Mouse (Mus musculus) lung, embryonic 15.5 days (tissue): ENCODE data around the gene Agrp. TPM values are rescaled to one million over a fixed set of nuclear protein-coding genes. Genes with fewer than 3 reads are reported as not detected.

Source experiments
- ATAC-seq: fragments of 200-750 bp; cut with Nextera tagmentation; 2 replicates; pipeline ENCODE4 v1.8.0; 2017; ENCODE audit warnings: moderate number of reproducible peaks, borderline replicate concordance; ENCODE audit not compliant: low FRiP score, low TSS enrichment; ENCODE audit errors: extremely low read depth
- H3K27ac ChIP-seq: fragments of 300-500 bp; sonication (generic); 2 replicates; pipeline ENCODE4 v1.5.1; 2015; ENCODE audit warnings: moderate library complexity, mild to moderate bottlenecking, inconsistent platforms
- H3K27me3 ChIP-seq: fragments of 300-500 bp; sonication (generic); 2 replicates; pipeline ENCODE4 v1.6.1; 2015; ENCODE audit warnings: inconsistent platforms
- H3K36me3 ChIP-seq: fragments of 300-500 bp; sonication (generic); 2 replicates; pipeline ENCODE4 v1.6.1; 2015; ENCODE audit warnings: inconsistent platforms
- H3K4me1 ChIP-seq: fragments of 300-500 bp; sonication (generic); 2 replicates; pipeline ENCODE4 v1.6.1; 2015; ENCODE audit warnings: inconsistent platforms
- H3K4me2 ChIP-seq: fragments of 300-500 bp; sonication (generic); 2 replicates; pipeline ENCODE4 v1.6.1; 2015; ENCODE audit warnings: inconsistent platforms, mild to moderate bottlenecking, moderate library complexity
- H3K4me3 ChIP-seq: fragments of 300-500 bp; sonication (generic); 2 replicates; pipeline ENCODE4 v1.5.1; 2015; ENCODE audit warnings: mild to moderate bottlenecking, inconsistent platforms
- H3K9ac ChIP-seq: fragments of 300-500 bp; sonication (generic); 2 replicates; pipeline ENCODE4 v1.6.1; 2015; ENCODE audit warnings: inconsistent platforms
- H3K9me3 ChIP-seq: fragments of 300-500 bp; sonication (generic); 2 replicates; pipeline ENCODE4 v1.6.1; 2016; ENCODE audit warnings: inconsistent platforms
- WGBS: fragments of 180-500 bp; shearing (Covaris S2); methylation state at CpG from one replicate; pipeline ENCODE4 v1.1.7; 2015; 5-methylcytosine and 5-hydroxymethylcytosine counted together
- polyA plus RNA-seq: library from polyadenylated mRNA; unstranded; fragments of >200 nt; fragmentation: Nextera tagmentation; extraction: Ambion mirVana; gene quantifications from 2 replicates; pipeline ENCODE4 v1.2.1, GENCODE M21; 2015

Gene Agrp
- polyA plus RNA-seq, 1 experiment from 2014 or later, result 0.79 TPM

DNA sequence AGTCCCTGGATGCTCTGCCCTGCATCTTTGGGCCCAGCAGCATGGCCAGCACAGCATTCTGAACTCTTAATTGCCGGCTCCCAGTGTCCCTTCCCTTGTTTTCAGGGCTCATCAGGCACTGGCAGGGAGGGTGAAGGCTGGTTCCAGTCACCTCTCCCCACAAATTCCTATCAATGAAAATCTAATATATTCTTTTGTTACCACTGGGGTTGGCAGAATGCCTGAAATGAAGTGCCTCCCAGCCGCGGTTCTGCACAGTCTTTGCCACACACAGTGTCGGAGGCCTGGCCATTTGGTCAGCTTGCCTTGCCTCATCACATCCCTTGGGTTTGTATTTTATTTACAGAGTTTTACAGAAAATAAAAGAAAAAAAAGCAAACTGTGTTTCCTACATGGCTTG lies 15.4 kb downstream of the Agrp start:
- Histone ChIP-seq H3K4me1 (peaks cover 31% of the 10 kb centered on the region), H3K4me2 (no peak overlapping the region), H3K4me3 (no peak overlapping the region), H3K9ac (no peak overlapping the region), H3K36me3 (peaks cover 47% of the 10 kb centered on the region), H3K27ac (peak overlapping the region; percentile 46), H3K27me3 (no peaks in the 10 kb centered on the region), H3K9me3 (no peaks in the 10 kb centered on the region)
- 55% methylated on average over 4 of the region's 4 CpGs for WGBS
- no peak for ATAC-seq

- H3K36me3 ChIP-seq, result peaks cover 54% of the 10 kb centered on the region
- H3K4me2 ChIP-seq, result no peak overlapping the region
- H3K4me1 ChIP-seq, result peaks cover 31% of the 10 kb centered on the region
- no peak overlapping the region for H3K27ac ChIP-seq
- no peak for ATAC-seq
- 89% methylated on average over 21 of the region's 21 CpGs for WGBS
- no peaks in the 10 kb centered on the region for H3K9me3 ChIP-seq
- no peak overlapping the region for H3K4me3 ChIP-seq
- no peaks in the 10 kb centered on the region for H3K27me3 ChIP-seq
- no peak overlapping the region for H3K9ac ChIP-seq
These were observed 16.1 kb downstream of the Agrp start for GRCm38 (mm10) chr8:105620946-105621720.

GRCm38 (mm10) chr8:105620211-105620610 lies 17.0 kb downstream of the Agrp start:
- ATAC-seq, result no peak
- Histone ChIP-seq H3K4me1 (peaks cover 28% of the 10 kb centered on the region), H3K4me2 (no peak overlapping the region), H3K27ac (no peak overlapping the region), H3K9me3 (no peaks in the 10 kb centered on the region), H3K4me3 (no peak overlapping the region), H3K27me3 (no peaks in the 10 kb centered on the region), H3K9ac (no peak overlapping the region), H3K36me3 (peaks cover 62% of the 10 kb centered on the region)
- WGBS, result 78% methylated on average over 19 of the region's 19 CpGs

- WGBS, result 92% methylated on average over 19 of the region's 19 CpGs
These were observed 18.2 kb downstream of the Agrp start for GRCm38 (mm10) chr8:105618892-105619591.

DNA sequence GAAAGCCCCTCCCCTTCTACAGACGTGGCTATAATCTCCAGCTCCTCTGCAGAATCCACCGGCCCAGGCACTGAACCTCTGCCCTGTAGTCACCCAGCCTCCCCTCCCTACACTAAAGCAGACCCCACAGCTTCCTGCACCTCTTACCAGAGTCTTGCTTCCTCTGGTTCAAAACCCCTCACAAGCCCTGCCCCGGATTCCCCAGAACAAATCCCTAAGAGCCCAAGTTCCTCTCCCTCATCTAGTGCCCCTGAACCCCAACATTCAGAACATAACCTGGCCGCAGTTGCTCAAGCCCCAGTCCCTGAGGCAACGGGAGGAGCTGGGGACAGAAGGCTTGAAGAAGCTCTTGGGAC lies 18.9 kb downstream of the Agrp start:
- no peak for ATAC-seq
- 93% methylated on average over 5 of the region's 5 CpGs for WGBS

More at GRCm38 (mm10) chr8:105618892-105619591, 18.2 kb downstream of the Agrp start:
- Histone ChIP-seq H3K27me3 (no peaks in the 10 kb centered on the region), H3K4me3 (no peak overlapping the region), H3K4me1 (peaks cover 27% of the 10 kb centered on the region), H3K4me2 (no peak overlapping the region), H3K9me3 (no peaks in the 10 kb centered on the region), H3K27ac (no peak overlapping the region), H3K36me3 (peaks cover 62% of the 10 kb centered on the region), H3K9ac (no peak overlapping the region)
- no peak for ATAC-seq

GRCm38 (mm10) chr8:105617451-105618278 lies 19.5 kb downstream of the Agrp start:
- Histone ChIP-seq H3K4me3 (no peak overlapping the region), H3K27ac (no peak overlapping the region), H3K27me3 (peaks cover 3% of the 10 kb centered on the region; the same call in 1 of the 2 replicates), H3K9me3 (no peaks in the 10 kb centered on the region), H3K36me3 (peaks cover 62% of the 10 kb centered on the region), H3K4me2 (no peak overlapping the region), H3K9ac (no peak overlapping the region), H3K4me1 (peaks cover 29% of the 10 kb centered on the region)
- no peak for ATAC-seq
- WGBS, result 88% methylated on average over 21 of the region's 21 CpGs

More for the DNA sequence above, 18.9 kb downstream of the Agrp start:
- Histone ChIP-seq H3K4me3 (no peak overlapping the region), H3K27ac (no peak overlapping the region), H3K4me1 (peaks cover 29% of the 10 kb centered on the region), H3K9ac (no peak overlapping the region), H3K36me3 (peaks cover 62% of the 10 kb centered on the region), H3K4me2 (no peak overlapping the region), H3K9me3 (no peaks in the 10 kb centered on the region), H3K27me3 (no peaks in the 10 kb centered on the region)

DNA sequence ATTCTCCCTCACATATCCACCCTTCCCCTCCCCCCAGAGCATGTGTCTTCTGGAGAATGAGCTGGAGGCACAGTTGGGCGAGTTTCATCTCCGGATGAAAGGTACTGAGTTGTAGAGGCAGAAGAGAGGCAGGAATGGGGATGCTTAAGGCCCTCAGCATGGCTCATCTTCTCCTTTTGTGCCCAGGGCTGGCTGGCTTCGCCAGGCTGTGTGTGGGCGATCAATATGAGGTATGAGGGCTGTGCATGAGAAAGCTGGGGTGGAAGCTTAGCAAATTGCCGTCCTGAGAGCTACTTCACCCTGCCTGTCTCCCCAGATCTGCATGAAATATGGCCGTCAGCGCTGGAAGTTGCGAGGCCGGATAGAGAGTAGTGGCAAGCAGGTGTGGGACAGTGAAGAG lies 21.3 kb downstream of the Agrp start:
- no peak for ATAC-seq
- no peak overlapping the region for H3K4me3 ChIP-seq
- WGBS, result 90% methylated on average over 9 of the region's 9 CpGs
- H3K36me3 ChIP-seq, result peaks cover 56% of the 10 kb centered on the region
- peaks cover 20% of the 10 kb centered on the region for H3K4me1 ChIP-seq
- no peaks in the 10 kb centered on the region for H3K9me3 ChIP-seq
- H3K27me3 ChIP-seq, result peaks cover 3% of the 10 kb centered on the region; the same call in 1 of the 2 replicates
- H3K9ac ChIP-seq, result no peak overlapping the region
- H3K27ac ChIP-seq, result no peak overlapping the region
- no peak overlapping the region for H3K4me2 ChIP-seq

DNA sequence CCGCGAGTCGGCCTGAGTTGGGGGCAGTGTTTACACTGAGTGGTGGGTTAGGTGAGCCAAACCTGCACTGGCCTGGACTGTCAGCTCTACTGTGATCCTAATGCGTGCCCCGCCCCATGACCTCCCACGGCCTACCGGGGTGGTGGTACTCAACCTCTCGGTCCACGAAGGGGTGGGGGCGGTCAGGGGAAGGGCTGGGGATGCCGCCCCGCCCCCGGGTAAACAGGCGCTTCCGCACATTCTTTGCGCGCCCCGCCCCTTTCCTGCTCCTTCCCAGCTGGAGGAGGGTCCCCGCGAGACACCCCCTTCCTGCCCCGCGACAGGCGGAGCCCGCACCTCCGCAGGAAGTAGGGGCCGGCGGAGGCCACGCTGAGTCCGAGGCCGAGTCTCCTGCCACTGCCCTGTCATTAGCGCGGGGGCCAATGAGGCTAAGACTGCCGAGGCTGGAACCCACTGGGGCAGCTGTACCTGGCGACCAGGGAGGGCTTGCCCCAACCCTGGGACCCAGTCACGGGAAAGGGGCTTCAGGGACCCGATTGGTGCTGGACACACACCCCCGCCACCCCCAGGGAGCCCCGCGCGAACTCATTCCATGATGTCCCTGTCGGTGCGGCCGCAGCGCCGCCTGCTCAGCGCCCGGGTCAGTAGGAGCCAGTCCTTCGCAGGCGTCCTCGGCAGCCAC lies 23.2 kb downstream of the Agrp start:
- H3K9me3 ChIP-seq, result no peaks in the 10 kb centered on the region
- peaks cover 3% of the 10 kb centered on the region; the same call in 1 of the 2 replicates for H3K27me3 ChIP-seq
- peak overlapping the region; percentile 57 for H3K9ac ChIP-seq
- peak; percentile 79 for ATAC-seq
- under 1% methylated on average over 50 of the region's 50 CpGs for WGBS
- H3K4me2 ChIP-seq, result peak overlapping the region; percentile 97
- peaks cover 25% of the 10 kb centered on the region for H3K4me1 ChIP-seq
- peaks cover 36% of the 10 kb centered on the region for H3K36me3 ChIP-seq
- H3K4me3 ChIP-seq, result peak overlapping the region; percentile 55
- peak overlapping the region; percentile 43 for H3K27ac ChIP-seq

DNA sequence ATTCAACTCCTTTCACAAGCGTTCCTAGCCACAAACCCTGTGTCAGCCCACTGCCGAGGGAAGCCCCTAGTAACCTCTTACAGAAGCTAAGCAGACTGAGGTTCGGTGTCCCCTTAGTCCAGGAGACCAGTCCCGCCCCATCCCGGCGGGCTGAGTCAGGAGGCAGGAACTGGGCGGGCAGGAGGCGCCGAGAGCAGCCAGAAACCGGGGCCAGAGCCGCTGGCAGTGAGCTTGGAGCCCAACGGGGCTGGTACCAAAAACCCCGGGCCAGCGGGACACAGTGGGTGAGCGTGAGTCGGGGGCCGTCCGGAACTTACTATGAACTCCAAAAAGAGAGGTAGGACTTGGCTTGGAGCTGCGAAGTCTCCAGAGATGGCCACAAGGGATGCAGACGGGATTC lies 24.2 kb downstream of the Agrp start:
- no peaks in the 10 kb centered on the region for H3K9me3 ChIP-seq
- H3K36me3 ChIP-seq, result peaks cover 27% of the 10 kb centered on the region
- peaks cover 3% of the 10 kb centered on the region; the same call in 1 of the 2 replicates for H3K27me3 ChIP-seq
- H3K4me3 ChIP-seq, result peak overlapping the region; percentile 55
- ATAC-seq, result no peak
- WGBS, result 4% methylated on average over 20 of the region's 20 CpGs
- no peak overlapping the region; the same call in 1 of the 2 replicates for H3K27ac ChIP-seq
- H3K9ac ChIP-seq, result peak overlapping the region; percentile 17
- H3K4me1 ChIP-seq, result peaks cover 25% of the 10 kb centered on the region
- H3K4me2 ChIP-seq, result peak overlapping the region; percentile 97

DNA sequence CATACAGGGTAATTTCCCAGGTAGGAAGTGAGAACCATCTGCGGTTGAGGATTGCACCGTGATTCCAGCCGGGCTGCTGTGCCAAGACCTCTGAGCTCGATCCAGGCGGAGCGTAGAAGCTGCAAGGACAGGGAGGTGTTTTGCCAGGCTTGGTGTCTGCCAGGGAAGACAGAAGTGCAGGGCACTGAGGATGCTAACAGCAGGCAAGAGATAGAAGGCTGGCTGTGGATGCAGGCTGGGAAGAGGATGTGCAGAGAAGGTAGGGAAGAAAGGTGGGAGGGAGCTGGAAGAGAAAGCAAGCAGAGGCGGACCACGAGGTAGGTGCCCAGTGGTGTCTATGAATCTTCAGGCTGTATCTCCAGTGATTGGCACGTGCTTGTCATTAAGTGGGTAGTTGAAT lies 25.4 kb downstream of the Agrp start:
- H3K9me3 ChIP-seq, result no peaks in the 10 kb centered on the region
- H3K27ac ChIP-seq, result no peak overlapping the region
- H3K9ac ChIP-seq, result no peak overlapping the region
- ATAC-seq, result no peak
- peaks cover 34% of the 10 kb centered on the region for H3K4me1 ChIP-seq
- peaks cover 3% of the 10 kb centered on the region; the same call in 1 of the 2 replicates for H3K27me3 ChIP-seq
- no peak overlapping the region for H3K4me3 ChIP-seq
- H3K36me3 ChIP-seq, result peaks cover 15% of the 10 kb centered on the region
- no peak overlapping the region for H3K4me2 ChIP-seq
- WGBS, result 86% methylated on average over 9 of the region's 9 CpGs

- Histone ChIP-seq H3K4me3 (no peak overlapping the region), H3K27me3 (peaks cover 3% of the 10 kb centered on the region; the same call in 1 of the 2 replicates), H3K9ac (no peak overlapping the region), H3K4me2 (no peak overlapping the region), H3K9me3 (no peaks in the 10 kb centered on the region), H3K27ac (no peak overlapping the region), H3K36me3 (no peaks in the 10 kb centered on the region), H3K4me1 (peaks cover 44% of the 10 kb centered on the region)
- no peak for ATAC-seq
- 43% methylated on average over 4 of the region's 4 CpGs for WGBS
These were observed 27.4 kb downstream of the Agrp start for GRCm38 (mm10) chr8:105609771-105610170.
